Mouse (Mus musculus) midbrain, embryonic 10.5 days (tissue): ENCODE data around the gene Zwilch. TPM values are rescaled to one million over a fixed set of nuclear protein-coding genes. Genes with fewer than 3 reads are reported as not detected.
A peak's percentile ranks its signal among the peaks of the same experiment; 100 is the strongest.
"Not testable (repeated sequence)": the region's sequence is repeated elsewhere in the genome, so short reads cannot be mapped to it uniquely, and the experiment has no call there.

Source experiments
- DNase-seq: peaks from one replicate; pipeline ENCODE4 v3.0.0-alpha.2; 2017; ENCODE audit warnings: low spot score
- H3K27ac ChIP-seq: fragments of 300-500 bp; sonication (generic); replicated peaks from 2 replicates; pipeline ENCODE4 v1.5.1; 2016; ENCODE audit warnings: mild to moderate bottlenecking
- H3K27me3 ChIP-seq: fragments of 300-500 bp; sonication (generic); 2 replicates; pipeline ENCODE4 v1.6.1; 2016; ENCODE audit warnings: low read depth, mild to moderate bottlenecking; ENCODE audit not compliant: poor library complexity, severe bottlenecking
- H3K36me3 ChIP-seq: fragments of 300-500 bp; sonication (generic); 2 replicates; pipeline ENCODE4 v1.6.1; 2016; ENCODE audit warnings: mild to moderate bottlenecking, moderate library complexity
- H3K4me1 ChIP-seq: fragments of 300-500 bp; sonication (generic); 2 replicates; pipeline ENCODE4 v1.6.1; 2016
- H3K4me3 ChIP-seq: fragments of 300-500 bp; sonication (generic); 2 replicates; pipeline ENCODE4 v1.5.1; 2016; ENCODE audit warnings: mild to moderate bottlenecking, moderate library complexity
- H3K9me3 ChIP-seq: fragments of 300-500 bp; sonication (generic); replicated peaks from 2 replicates; pipeline ENCODE4 v1.6.1; 2016; ENCODE audit warnings: mild to moderate bottlenecking
- WGBS: fragments of 180-500 bp; shearing (Covaris S2); methylation state at CpG from one replicate; pipeline ENCODE4 v1.1.7; 2016; 5-methylcytosine and 5-hydroxymethylcytosine counted together
- polyA plus RNA-seq: library from polyadenylated mRNA; unstranded; fragments of >200 nt; fragmentation: Nextera tagmentation; extraction: Ambion mirVana; gene quantifications from 2 replicates; pipeline ENCODE4 v1.2.1, GENCODE M21; 2016

Zwilch gene
- polyA plus RNA-seq, 1 experiment from 2014 or later: 42.6 TPM

DNA sequence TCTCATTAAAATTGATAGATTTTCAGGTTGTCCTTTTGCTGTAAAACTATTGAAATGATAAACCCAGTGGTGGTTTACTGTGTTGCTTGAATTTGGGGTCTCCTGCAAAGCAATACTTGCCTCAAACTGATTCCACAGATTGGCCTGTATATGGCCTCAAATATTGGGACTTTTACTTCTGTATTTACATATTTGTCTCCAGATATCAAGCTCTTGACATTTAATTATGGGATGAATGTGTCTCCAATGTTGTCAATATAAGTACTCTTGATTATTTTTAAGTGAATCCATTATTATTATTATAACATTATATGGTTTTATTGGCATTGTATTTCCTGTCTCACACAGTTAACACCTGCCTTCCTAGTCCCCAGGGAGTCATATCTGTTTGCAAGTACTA lies 1.4 kb upstream of the Zwilch start:
- H3K27me3 ChIP-seq: no peaks in the 10 kb centered on the region
- H3K27ac ChIP-seq: peak overlapping the region; percentile 97
- H3K36me3 ChIP-seq: peaks cover 53% of the 10 kb centered on the region
- H3K4me3 ChIP-seq: peak overlapping the region; percentile 94
- no peak for DNase-seq
- no peaks in the 10 kb centered on the region for H3K9me3 ChIP-seq
- peaks cover 33% of the 10 kb centered on the region for H3K4me1 ChIP-seq

DNA sequence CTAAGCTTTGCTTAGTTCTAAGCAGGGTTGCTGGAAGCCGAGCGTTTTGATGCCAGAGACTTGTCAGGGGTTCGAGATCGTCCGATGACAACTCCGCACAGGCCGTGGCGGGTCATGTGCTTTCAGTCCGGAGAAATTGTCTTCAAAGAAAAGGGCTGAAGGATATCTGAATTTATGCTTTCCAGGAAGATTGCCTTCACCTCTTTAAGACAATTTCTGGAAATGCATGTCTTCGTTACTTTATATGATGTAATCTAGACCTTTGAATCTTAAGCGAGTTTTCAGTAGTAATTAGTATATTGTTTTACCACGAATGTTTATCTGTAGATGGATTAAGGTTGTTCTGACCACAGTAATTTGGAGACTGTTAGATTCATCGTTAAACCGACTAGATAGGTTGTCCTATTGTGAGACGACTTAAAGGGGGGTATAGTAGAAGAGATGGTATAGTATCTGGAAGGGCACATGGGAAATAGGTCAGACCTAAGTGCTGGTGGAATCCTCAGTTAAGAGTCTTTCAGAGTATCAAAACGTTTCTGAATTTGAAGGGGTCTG lies 839 bp upstream of the Zwilch start:
- Histone ChIP-seq H3K36me3 (peaks cover 53% of the 10 kb centered on the region), H3K4me1 (peaks cover 29% of the 10 kb centered on the region), H3K9me3 (no peaks in the 10 kb centered on the region), H3K4me3 (peak overlapping the region; percentile 94), H3K27ac (peak overlapping the region; percentile 97), H3K27me3 (no peaks in the 10 kb centered on the region)
- no peak for DNase-seq
- under 1% methylated on average over 16 of the region's 16 CpGs for WGBS

DNA sequence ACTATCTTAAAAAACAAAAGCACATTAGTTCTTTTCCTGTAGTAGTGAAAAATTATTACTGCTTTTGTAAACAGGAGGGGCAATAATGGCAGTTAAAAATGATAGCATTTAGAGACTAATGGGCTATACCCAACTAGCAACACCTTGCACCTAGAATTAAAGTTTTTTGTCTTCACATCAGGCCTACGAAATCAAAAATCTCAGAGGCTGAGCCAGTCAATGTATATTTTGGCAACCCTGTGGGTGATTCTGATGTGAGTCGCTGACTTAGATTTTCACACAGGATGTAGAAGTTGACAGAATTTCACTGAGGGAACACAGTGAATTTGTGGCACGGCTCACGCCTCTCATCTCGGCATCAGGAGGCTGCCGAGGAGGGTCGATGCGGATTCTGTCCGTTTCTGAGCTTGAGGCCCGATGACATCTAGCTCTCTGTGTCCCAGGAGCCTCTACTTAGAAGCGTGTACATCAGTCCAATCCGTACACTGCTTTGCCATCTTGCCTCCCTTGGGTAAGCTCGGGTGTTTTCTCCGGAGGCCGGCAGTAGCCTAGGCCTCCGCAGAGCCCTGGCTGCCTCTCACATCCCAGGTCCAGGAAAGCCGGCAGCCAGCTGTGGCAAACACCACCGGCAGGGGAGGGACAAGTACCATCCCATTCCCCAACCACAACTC lies 624 bp downstream of the Zwilch start:
- no peaks in the 10 kb centered on the region for H3K27me3 ChIP-seq
- WGBS: 3% methylated on average over 18 of the region's 18 CpGs
- peaks cover 26% of the 10 kb centered on the region for H3K4me1 ChIP-seq
- H3K36me3 ChIP-seq: peaks cover 53% of the 10 kb centered on the region
- peak overlapping the region; percentile 94 for H3K4me3 ChIP-seq
- peak overlapping the region; percentile 97 for H3K27ac ChIP-seq
- DNase-seq: no peak
- H3K9me3 ChIP-seq: no peaks in the 10 kb centered on the region

DNA sequence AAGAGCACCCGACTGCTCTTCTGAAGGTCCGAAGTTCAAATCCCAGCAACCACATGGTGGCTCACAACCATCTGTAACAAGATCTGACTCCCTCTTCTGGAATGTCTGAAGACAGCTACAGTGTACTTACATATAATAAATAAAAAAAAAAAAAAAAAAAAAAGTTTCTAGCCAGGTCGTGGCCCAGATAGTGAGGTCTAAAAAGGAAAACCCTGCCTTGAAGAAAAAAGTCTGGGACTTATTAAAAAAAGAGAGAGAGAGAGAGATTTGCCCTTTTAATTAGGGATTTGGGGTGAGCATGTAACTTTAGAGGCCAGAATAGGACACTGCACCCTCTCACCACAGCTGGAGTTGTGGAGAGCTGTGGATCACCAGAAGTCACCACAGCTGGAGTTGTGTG lies 2.9 kb downstream of the Zwilch start:
- DNase-seq, H3K4me3 ChIP-seq, H3K27me3 ChIP-seq, H3K9me3 ChIP-seq, H3K27ac ChIP-seq: not testable (repeated sequence)
- peaks cover 25% of the 10 kb centered on the region for H3K4me1 ChIP-seq
- peaks cover 53% of the 10 kb centered on the region for H3K36me3 ChIP-seq
- WGBS: 91% methylated on average over 3 of the region's 3 CpGs

DNA sequence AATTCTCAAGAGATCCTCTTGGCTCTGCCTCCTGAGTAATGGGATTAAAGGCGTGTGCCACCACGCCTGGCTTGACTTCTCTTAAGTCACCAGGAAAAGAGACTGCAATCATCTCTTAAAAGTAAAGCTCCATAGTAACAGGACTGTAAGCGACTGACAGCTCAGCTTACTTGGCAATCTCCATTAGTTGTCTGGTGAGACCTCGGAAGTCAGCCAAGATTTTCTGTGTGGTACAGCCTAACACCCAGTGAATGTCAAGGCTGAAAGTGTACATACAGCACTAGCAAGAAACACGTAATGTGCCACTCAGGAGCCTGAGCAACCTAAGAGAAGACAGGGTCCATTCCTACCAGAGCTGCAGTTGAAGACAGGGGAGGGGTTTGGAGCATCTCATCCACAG lies 12.4 kb downstream of the Zwilch start:
- no peak for DNase-seq
- Histone ChIP-seq H3K27ac (no peak overlapping the region), H3K9me3 (no peaks in the 10 kb centered on the region), H3K36me3 (peaks cover 97% of the 10 kb centered on the region), H3K4me3 (no peak overlapping the region), H3K4me1 (no peaks in the 10 kb centered on the region), H3K27me3 (no peaks in the 10 kb centered on the region)
- WGBS: 92% methylated on average over 5 of the region's 5 CpGs

DNA sequence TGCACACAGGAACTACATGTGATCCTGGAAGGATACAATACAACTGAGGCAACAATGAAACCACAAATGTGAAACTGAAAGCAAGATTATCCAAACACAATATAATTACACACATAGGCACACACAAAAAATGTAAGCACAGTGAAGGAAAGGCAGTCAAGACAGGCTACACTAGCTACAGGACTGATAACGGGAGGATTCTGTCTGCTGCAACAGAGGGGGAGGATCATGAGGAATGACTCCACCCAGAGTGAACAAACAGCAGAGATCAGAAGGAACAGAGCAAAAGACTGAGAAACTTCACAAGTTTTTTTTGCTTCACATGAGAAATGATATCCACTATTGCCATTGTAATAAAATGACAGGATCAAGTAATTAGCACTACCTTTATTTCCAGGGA lies 16.3 kb downstream of the Zwilch start:
- Histone ChIP-seq H3K36me3 (peaks cover 99% of the 10 kb centered on the region), H3K27ac (no peak overlapping the region), H3K27me3 (no peaks in the 10 kb centered on the region), H3K4me3 (no peak overlapping the region), H3K4me1 (no peaks in the 10 kb centered on the region), H3K9me3 (no peaks in the 10 kb centered on the region)
- 92% methylated on average over 1 of the region's 1 CpGs for WGBS
- no peak for DNase-seq

DNA sequence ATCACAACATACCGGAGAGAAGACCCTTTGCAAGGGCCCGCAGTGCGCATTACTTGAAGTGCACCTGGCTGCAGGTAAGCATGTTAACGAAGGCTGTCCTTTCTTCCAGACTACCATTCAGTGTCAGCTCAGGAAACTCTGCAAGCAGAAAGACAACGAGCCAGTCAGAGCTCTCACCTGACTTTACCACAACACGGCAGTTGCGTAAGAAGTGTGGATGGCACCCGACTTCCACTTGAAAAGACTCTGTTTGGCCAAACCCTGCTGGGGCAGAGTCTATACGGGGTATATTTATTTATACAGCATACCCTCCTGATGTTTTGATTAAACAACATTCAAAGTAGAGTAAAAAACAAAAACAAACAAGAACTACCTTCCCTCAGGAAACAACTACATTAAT lies 33.0 kb downstream of the Zwilch start:
- H3K4me3 ChIP-seq: no peak overlapping the region
- no peak overlapping the region for H3K27ac ChIP-seq
- no peaks in the 10 kb centered on the region for H3K27me3 ChIP-seq
- DNase-seq: no peak
- 91% methylated on average over 9 of the region's 9 CpGs for WGBS
- H3K9me3 ChIP-seq: no peaks in the 10 kb centered on the region
- H3K4me1 ChIP-seq: no peaks in the 10 kb centered on the region
- H3K36me3 ChIP-seq: peaks cover 82% of the 10 kb centered on the region

DNA sequence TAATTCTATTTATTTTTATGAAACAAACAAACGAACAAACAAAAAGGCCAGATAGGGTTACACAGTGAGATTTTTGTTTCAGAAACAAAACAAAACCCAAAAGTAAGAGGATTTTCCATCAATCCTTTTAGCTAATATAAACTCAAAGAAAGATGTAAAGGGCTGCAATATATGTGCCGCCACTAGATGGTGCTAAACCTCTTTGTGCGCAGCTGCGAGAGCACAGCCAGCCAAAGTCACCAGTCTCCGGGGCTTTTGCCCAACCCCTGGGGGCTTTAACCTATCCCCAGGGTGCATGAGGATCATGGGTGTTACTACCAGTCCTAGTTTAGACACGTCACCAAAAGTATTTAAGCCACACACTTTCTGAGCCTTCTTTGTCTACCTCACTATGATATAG lies 34.0 kb downstream of the Zwilch start:
- H3K4me3 ChIP-seq, H3K9me3 ChIP-seq, H3K27ac ChIP-seq, H3K27me3 ChIP-seq, H3K4me1 ChIP-seq: not testable (repeated sequence)
- WGBS: 12% methylated on average over 6 of the region's 6 CpGs
- DNase-seq: peak; percentile 42
- peaks cover 73% of the 10 kb centered on the region for H3K36me3 ChIP-seq

DNA sequence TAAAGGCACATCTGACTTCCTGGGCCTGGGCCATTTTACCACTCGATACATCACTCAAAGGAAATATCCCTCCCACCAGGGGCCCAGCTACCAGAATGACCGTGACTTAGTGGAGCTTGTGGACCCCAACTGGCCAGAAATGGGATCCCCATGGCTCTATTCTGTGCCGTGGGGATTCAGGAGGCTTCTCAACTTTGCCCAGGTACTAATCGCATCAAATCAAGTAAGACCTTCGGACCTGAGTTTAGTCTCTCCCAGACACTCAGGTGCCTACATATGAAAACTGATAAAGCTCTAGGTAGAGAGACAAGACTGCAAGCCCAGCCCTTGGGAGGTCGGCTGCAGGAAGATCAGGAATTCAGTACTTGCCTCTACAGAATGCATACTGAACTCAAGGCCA lies 41.3 kb downstream of the Zwilch start:
- DNase-seq: no peak
- 86% methylated on average over 6 of the region's 6 CpGs for WGBS
- Histone ChIP-seq H3K27me3 (no peaks in the 10 kb centered on the region), H3K9me3 (no peaks in the 10 kb centered on the region), H3K27ac (no peak overlapping the region), H3K4me1 (no peaks in the 10 kb centered on the region), H3K36me3 (peaks cover 15% of the 10 kb centered on the region), H3K4me3 (no peak overlapping the region)

DNA sequence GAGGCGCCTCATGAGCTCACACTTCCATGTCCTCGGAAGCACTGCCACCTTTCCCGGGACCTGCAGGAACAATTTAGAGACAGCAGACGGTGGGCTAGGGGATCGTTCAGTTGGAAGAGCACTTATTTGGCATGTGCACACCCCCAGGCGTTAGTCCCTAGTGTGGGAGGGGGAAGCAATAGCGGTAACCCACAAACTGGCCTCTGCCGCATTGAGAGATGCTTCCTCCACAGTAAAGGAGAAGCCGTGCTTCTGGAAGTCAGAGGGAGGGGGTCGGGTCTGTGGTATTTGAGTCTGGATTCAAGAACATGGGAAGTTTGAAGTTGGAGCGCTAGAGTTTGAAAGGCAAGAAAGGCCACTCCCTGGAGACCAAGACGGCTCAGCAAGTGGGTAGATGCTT lies 46.8 kb downstream of the Zwilch start:
- H3K4me3 ChIP-seq: no peak overlapping the region
- H3K4me1 ChIP-seq: peaks cover 7% of the 10 kb centered on the region; the same call in 1 of the 2 replicates
- no peak for DNase-seq
- no peaks in the 10 kb centered on the region for H3K9me3 ChIP-seq
- no peaks in the 10 kb centered on the region for H3K36me3 ChIP-seq
- 79% methylated on average over 12 of the region's 12 CpGs for WGBS
- H3K27me3 ChIP-seq: no peaks in the 10 kb centered on the region
- H3K27ac ChIP-seq: no peak overlapping the region

DNA sequence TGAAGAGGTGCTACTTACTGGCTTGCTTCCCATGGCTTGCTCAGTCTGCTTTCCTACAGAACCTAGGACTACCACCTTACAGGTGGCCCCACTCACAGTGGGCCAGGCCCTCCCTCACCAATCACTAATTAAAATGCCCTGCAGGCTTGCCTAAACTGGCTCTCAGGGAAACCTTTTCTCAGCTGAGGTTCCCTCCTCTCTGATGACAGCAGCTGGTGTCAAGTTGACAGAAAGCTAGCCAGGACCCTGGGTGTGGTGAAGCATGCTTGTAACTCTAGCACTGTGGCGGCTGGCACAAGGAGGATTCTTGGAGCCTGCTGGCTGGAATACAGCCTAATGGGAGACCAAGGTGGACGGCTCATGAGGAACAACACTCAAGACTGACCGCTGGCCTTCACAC lies 47.6 kb downstream of the Zwilch start:
- DNase-seq: no peak

DNA sequence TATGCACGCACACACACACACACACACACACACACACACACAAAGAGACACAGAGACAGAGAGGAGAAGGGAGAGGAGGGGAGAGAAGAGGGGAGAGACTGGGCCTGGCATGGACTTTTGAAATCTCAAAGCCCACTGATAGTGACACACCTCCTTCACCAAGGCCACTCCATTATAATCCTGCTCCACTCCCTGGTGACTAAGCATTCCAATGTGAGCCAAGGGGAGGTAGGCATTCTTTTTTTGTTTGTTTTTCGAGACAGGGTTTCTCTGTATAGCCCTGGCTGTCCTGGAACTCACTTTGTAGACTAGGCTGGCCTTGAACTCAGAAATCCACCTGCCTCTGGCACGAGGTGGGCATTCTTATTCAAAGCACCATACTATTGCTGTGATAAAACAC lies 48.1 kb downstream of the Zwilch start:
- H3K27ac ChIP-seq, H3K4me3 ChIP-seq, DNase-seq, H3K9me3 ChIP-seq, H3K36me3 ChIP-seq, H3K27me3 ChIP-seq: not testable (repeated sequence)
- whole genome bisulfite sequencing: 69% methylated on average over 3 of the region's 3 CpGs
- peaks cover 11% of the 10 kb centered on the region for H3K4me1 ChIP-seq

More for the DNA sequence above, 47.6 kb downstream of the Zwilch start:
- Histone ChIP-seq H3K27me3 (no peaks in the 10 kb centered on the region), H3K9me3 (no peaks in the 10 kb centered on the region), H3K4me3 (no peak overlapping the region), H3K27ac (no peak overlapping the region), H3K36me3 (no peaks in the 10 kb centered on the region), H3K4me1 (peaks cover 11% of the 10 kb centered on the region)
- WGBS: 86% methylated on average over 3 of the region's 3 CpGs

DNA sequence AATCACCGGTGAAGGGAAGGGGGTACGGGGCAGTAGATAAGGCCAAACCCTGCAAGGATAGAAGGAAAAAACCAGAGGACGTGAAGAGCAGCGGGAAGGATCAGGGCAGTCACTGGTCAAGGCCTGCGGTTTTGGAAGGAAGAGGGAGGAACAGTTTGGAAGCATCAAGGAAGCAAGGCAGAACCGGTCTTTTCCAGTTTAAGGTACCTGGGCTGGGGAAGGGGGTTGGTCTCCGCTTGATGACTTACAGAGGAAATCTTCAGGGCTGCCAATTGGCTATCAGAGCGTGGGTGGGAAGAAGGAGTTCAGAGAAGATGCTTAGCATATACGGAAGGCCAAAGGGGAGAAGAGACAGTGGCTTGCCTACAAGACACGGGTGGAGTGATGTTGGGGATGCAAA lies 50.3 kb downstream of the Zwilch start:
- WGBS: 89% methylated on average over 10 of the region's 10 CpGs
- H3K4me3 ChIP-seq: no peak overlapping the region
- H3K27me3 ChIP-seq: no peaks in the 10 kb centered on the region
- no peak overlapping the region for H3K27ac ChIP-seq
- H3K9me3 ChIP-seq: no peaks in the 10 kb centered on the region
- no peaks in the 10 kb centered on the region for H3K36me3 ChIP-seq
- peaks cover 11% of the 10 kb centered on the region for H3K4me1 ChIP-seq
- no peak for DNase-seq
